In genomic region chr8:126696346-126697010, GRCm38 (mm10) we compare ENCODE assay signal across 19 mouse cellular contexts.
DNase-seq lines count a peak whose midpoint lies in the region; ATAC-seq lines count a peak whose summit lies in the region.
"Had no signal": no experiment of that assay in that cellular context is flagged by ENCODE, and none has a peak within 500 bp of the region (broad histone marks: within the 10 kb centered on the region; RNA-seq: fewer than 3 reads in every experiment).

No protein-coding gene starts in this region.

- 72% methylated on average over 7 of the region's 7 CpGs for WGBS in hindbrain, embryonic 15.5 days
- 70% methylated on average over 7 of the region's 7 CpGs for WGBS in hindbrain, embryonic 10.5 days
- WGBS in midbrain, embryonic 10.5 days, result 75% methylated on average over 7 of the region's 7 CpGs
- WGBS in midbrain, embryonic 13.5 days, result 69% methylated on average over 7 of the region's 7 CpGs

- H3K4me3 ChIP-seq in hindbrain, embryonic 15.5 days, result no peak overlapping the region
- H3K4me3 ChIP-seq in hindbrain, embryonic 10.5 days, result no peak overlapping the region
- no peak overlapping the region for H3K4me3 ChIP-seq in midbrain, embryonic 10.5 days
- H3K4me3 ChIP-seq in midbrain, embryonic 13.5 days (replicated peaks), result no peak overlapping the region
- H3K4me3 ChIP-seq: embryonic facial prominence, embryonic 10.5 days; heart, embryonic 13.5 days; limb, embryonic 10.5 days; midbrain, embryonic 15.5 days had no signal

- no peaks in the 10 kb centered on the region for H3K9me3 ChIP-seq in hindbrain, embryonic 15.5 days
- H3K9me3 ChIP-seq in hindbrain, embryonic 10.5 days, result no peaks in the 10 kb centered on the region
- H3K9me3 ChIP-seq in midbrain, embryonic 10.5 days (replicated peaks), result no peaks in the 10 kb centered on the region
- no peaks in the 10 kb centered on the region for H3K9me3 ChIP-seq in midbrain, embryonic 13.5 days
- H3K9me3 ChIP-seq: embryonic facial prominence, embryonic 10.5 days; heart, embryonic 13.5 days; limb, embryonic 10.5 days; midbrain, embryonic 15.5 days had no signal

- peaks cover 14% of the 10 kb centered on the region; the same call in 1 of the 2 replicates for H3K4me1 ChIP-seq in hindbrain, embryonic 15.5 days (replicated peaks)
- H3K4me1 ChIP-seq in hindbrain, embryonic 10.5 days (replicated peaks), result peaks cover 36% of the 10 kb centered on the region
- peaks cover 25% of the 10 kb centered on the region for H3K4me1 ChIP-seq in midbrain, embryonic 10.5 days
- H3K4me1 ChIP-seq in midbrain, embryonic 13.5 days (replicated peaks), result peaks cover 15% of the 10 kb centered on the region

- DNase-seq in hindbrain, embryonic 10.5 days (ENCODE audit: low spot score), result no peak
- no peak for DNase-seq in midbrain, embryonic 10.5 days (ENCODE audit: low spot score)
- DNase-seq in ZHBTc4 (ENCODE audit: low read depth, low spot score), result peak; percentile 16
- no peak for DNase-seq in embryo, embryonic 9.5 days (ENCODE audit: extremely low spot score)
- no peak for DNase-seq in kidney, adult 8-10 months
- DNase-seq: adrenal gland, postnatal 25 days; heart, postnatal 36 days; kidney, adult 9 months; kidney, postnatal 4 days; spleen, adult 18-20 months; thymus, postnatal 36 days had no signal

- peak; percentile 57; the same call in 1 of the 2 replicates for ATAC-seq in hindbrain, embryonic 15.5 days (ENCODE audit: low FRiP score, low read depth)
- no peak; the same call in 1 of the 2 replicates for ATAC-seq in midbrain, embryonic 13.5 days
- ATAC-seq in megakaryocyte, adult 5-6 weeks (ENCODE audit: poor library complexity, severe bottlenecking), result peak; percentile 20; the same call in 1 of the 2 replicates
- ATAC-seq: forebrain, embryonic 14.5 days; midbrain, embryonic 15.5 days had no signal

- H3K36me3 ChIP-seq in hindbrain, embryonic 15.5 days, result no peaks in the 10 kb centered on the region
- H3K36me3 ChIP-seq in hindbrain, embryonic 10.5 days, result no peaks in the 10 kb centered on the region
- no peaks in the 10 kb centered on the region for H3K36me3 ChIP-seq in midbrain, embryonic 10.5 days
- H3K36me3 ChIP-seq in midbrain, embryonic 13.5 days, result no peaks in the 10 kb centered on the region
- H3K36me3 ChIP-seq: embryonic facial prominence, embryonic 10.5 days; heart, embryonic 13.5 days; limb, embryonic 10.5 days; midbrain, embryonic 15.5 days had no signal

- H3K27me3 ChIP-seq in hindbrain, embryonic 15.5 days, result no peaks in the 10 kb centered on the region
- no peaks in the 10 kb centered on the region for H3K27me3 ChIP-seq in hindbrain, embryonic 10.5 days (ENCODE audit: insufficient read depth, poor library complexity, severe bottlenecking)
- H3K27me3 ChIP-seq in midbrain, embryonic 10.5 days (ENCODE audit: low read depth, poor library complexity, severe bottlenecking), result no peaks in the 10 kb centered on the region
- H3K27me3 ChIP-seq in midbrain, embryonic 13.5 days, result no peaks in the 10 kb centered on the region
- H3K27me3 ChIP-seq: heart, embryonic 13.5 days; midbrain, embryonic 15.5 days had no signal

- no peak overlapping the region for H3K27ac ChIP-seq in hindbrain, embryonic 15.5 days (replicated peaks)
- no peak overlapping the region; the same call in 1 of the 2 replicates for H3K27ac ChIP-seq in hindbrain, embryonic 10.5 days
- 0 out of 2 replicates have a peak overlapping the region, but pooled peaks have one; percentile 24 for H3K27ac ChIP-seq in midbrain, embryonic 10.5 days (replicated peaks)
- H3K27ac ChIP-seq in midbrain, embryonic 13.5 days, result no peak overlapping the region
- H3K27ac ChIP-seq: embryonic facial prominence, embryonic 10.5 days; heart, embryonic 13.5 days; limb, embryonic 10.5 days; midbrain, embryonic 15.5 days had no signal

- no peak overlapping the region for H3K4me2 ChIP-seq in hindbrain, embryonic 15.5 days
- H3K4me2 ChIP-seq in midbrain, embryonic 13.5 days (replicated peaks), result no peak overlapping the region
- H3K4me2 ChIP-seq: heart, embryonic 13.5 days; midbrain, embryonic 15.5 days had no signal

- no peak overlapping the region for H3K9ac ChIP-seq in hindbrain, embryonic 15.5 days
- no peak overlapping the region for H3K9ac ChIP-seq in midbrain, embryonic 13.5 days (replicated peaks)
- H3K9ac ChIP-seq: heart, embryonic 13.5 days; midbrain, embryonic 15.5 days had no signal
